Mouse (Mus musculus) adrenal gland, postnatal 25 days (tissue): ENCODE results near the gene Gtf2h3. TPM values are rescaled to one million over a fixed set of nuclear protein-coding genes. Genes with fewer than 3 reads are reported as not detected.
"Not testable (repeated sequence)": the region's sequence is repeated elsewhere in the genome, so short reads cannot be mapped to it uniquely, and the experiment has no call there.

ENCODE experiments used
- DNase-seq: peaks from one replicate; pipeline ENCODE4 v3.0.0; 2021; ENCODE audit warnings: mixed read lengths
- long read RNA-seq: library from polyadenylated mRNA; stranded (forward); transcript quantifications from one replicate; pipeline ENCODE4 v2.0.0, GENCODE M21; 2021
- total RNA-seq: library from RNA; stranded (reverse); gene quantifications from 2 replicates; pipeline ENCODE4 v1.2.3, GENCODE M21; 2021

Gtf2h3 gene
- 34.5 and 46.1 TPM in 2 replicates for total RNA-seq
- long read RNA-seq, transcript Gtf2h3-201 (13 exons, 2,672 nt), result major isoform, 45 of 56 reads
- long read RNA-seq, partial matches to known transcripts, result 5 of 56 reads
- long read RNA-seq, other reads (novel, unspliced or antisense), result 5 of 56 reads

GRCm38 (mm10) chr5:124578633-124579317 is at the start of gene Gtf2h3, which contains the start of gene Eif2b1:
TSS of gene Gtf2h3 (plus strand) at chr5:124579140.
TSS of gene Eif2b1 (minus strand) at chr5:124579131.
- DNase-seq, result peak; percentile 96

DNA sequence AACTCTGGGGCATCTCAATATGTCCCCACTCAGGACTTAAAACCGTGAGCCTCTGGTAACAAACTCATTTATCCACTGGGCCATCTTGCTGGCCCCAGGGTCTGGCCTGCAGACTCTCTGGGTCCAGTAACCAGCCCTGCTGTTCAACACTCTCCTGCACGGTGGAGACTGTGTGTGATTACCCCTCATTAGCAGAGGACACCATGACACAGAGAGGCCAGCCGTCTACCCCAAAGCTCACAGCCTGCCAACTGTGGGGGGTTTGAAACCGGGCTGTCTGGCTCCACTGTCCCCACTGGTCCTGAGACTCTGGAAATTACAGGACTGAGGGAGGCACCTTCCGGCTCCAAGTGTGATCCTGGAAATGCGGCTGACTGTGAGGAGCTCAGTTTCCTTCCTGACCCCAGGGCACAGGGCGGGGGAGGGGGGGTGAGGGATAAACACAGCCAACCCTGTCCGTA is 49.7 kb upstream of the Gtf2h3 start:
- DNase-seq, result peak; percentile 16

DNA sequence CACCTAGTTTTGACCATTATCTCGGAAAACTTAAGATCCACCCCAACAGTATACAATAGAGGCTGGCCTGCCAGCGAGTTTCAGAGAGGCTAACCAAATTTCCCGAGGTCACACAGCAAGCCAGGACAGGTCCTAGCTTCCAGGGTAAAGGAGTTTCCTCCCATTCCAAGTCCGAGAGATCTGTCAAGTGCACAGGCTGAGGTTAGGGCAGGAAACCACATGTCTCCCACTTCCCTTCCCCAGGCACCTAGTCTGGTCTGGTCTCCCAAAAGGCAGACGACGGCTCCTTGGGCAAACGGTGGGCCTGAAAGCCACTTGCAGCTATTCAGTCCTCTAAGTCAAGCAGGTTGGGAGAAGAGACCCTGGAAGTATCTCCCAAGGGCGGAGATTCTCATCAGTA is 49.2 kb upstream of the Gtf2h3 start:
- DNase-seq, result no peak

GRCm38 (mm10) chr5:124530655-124531582 is 48.0 kb upstream of the Gtf2h3 start, which contains the start of gene Rilpl1:
TSS of gene Rilpl1 (minus strand) at chr5:124531391.
- peak; percentile 86 for DNase-seq

DNA sequence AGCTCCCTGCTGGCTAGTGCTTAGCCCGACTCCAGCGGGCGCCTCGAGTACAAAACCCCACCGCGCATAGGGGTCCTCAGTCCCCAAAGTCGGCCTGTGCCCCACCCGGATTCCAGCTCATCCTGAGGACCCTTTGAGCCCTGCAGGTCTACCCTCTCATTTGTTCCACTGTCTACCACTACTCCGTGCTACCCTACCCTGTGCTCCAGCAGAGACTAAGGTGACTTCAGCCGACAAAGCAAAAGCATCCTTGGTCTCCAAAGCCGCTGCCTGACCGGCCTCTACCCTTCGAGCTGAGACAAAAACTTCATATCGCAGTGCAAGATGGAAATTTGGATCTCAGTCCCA is 47.4 kb upstream of the Gtf2h3 start:
- DNase-seq, result no peak

DNA sequence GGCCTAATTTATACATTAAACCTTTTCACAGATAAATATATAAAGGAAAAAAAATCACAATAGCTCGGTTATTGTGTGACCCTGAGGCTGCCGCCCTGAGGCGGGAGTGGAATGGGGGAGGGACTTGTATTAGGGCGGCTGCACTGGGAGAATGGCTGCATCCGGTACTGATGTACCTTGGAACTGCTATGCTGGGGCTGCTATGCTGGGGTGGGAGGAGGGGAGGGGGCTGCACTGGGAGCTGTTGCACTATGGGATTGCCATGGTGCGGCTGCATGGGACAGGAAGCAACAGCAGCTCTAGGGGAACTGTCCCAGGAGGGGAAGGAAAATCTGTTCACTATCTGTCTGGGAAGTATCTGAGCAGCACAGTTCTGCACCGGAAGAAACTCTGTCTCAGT is 46.5 kb upstream of the Gtf2h3 start:
- no peak for DNase-seq

DNA sequence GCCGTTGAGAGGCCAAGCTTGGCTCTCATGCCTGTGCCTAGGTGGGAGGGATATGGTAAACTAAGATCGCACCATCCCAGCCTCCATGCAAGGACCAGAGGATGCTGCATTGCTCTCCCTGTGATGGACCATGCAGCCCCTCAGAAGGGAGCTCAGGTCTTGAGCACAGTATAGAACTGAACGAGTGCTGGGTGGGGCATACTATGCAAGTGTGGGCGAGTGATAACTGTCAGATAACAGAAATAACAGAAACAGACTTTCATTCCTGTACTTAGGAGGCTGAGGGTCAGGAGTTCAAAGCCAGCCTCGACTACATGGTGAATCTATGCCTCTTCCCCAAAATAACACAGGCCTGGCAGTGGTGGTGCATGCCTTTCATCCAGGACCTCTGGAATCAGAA is 43.9 kb upstream of the Gtf2h3 start:
- no peak for DNase-seq

- peak; percentile 57 for DNase-seq
Measured at GRCm38 (mm10) chr5:124536776-124537175, 42.2 kb upstream of the Gtf2h3 start.

- DNase-seq, result no peak
Measured at GRCm38 (mm10) chr5:124538813-124539792, 39.8 kb upstream of the Gtf2h3 start.

DNA sequence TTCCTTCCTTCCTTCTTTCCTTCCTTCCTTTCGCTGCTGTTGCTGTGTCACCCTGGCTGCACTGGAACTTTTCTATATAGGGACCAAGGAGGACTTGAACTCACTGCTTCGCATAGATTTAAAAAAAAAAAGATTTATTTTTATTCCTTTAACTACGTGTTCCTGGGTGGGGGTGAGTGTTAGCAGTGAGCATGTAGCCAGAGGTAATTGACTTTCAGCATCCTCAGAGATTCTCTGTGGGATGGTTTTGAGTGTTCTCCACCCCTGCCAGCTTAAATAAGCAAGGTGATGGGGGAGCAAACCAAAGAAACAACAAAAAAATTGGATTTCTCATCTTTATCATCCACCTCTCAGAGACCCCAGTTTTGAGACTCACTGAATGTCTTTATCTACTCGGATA is 39.0 kb upstream of the Gtf2h3 start:
- DNase-seq, result no peak

- DNase-seq, result peak; percentile 94
Measured at GRCm38 (mm10) chr5:124540383-124540786, 38.6 kb upstream of the Gtf2h3 start, which contains the start of gene Tmed2. TSS of gene Tmed2 (plus strand) at chr5:124540695.

- DNase-seq, result peak; percentile 74
Measured at GRCm38 (mm10) chr5:124540905-124541601, 37.9 kb upstream of the Gtf2h3 start.

- DNase-seq, result no peak
Measured at GRCm38 (mm10) chr5:124541602-124541973, 37.4 kb upstream of the Gtf2h3 start.

DNA sequence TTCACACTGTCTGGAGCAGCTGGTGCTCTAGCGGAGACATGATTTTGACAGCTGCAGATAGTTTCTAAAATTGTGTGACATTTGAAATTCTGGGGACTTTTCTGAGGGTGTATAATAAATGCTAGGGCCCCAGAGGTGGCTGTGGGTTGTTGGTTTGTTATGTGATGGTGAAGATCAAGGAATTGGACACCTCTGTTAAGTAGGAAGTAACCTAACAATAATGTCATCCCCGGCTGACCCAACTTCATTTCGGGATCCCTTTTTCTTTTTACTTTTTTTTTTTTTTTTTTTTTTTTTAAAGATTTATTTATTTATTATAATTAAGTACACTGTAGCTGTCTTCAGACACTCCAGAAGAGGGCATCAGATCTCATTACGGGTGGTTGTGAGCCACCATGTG is 28.2 kb upstream of the Gtf2h3 start:
- DNase-seq, result not testable (repeated sequence)

- not testable (repeated sequence) for DNase-seq
Measured at GRCm38 (mm10) chr5:124551349-124552093, 27.4 kb upstream of the Gtf2h3 start.

DNA sequence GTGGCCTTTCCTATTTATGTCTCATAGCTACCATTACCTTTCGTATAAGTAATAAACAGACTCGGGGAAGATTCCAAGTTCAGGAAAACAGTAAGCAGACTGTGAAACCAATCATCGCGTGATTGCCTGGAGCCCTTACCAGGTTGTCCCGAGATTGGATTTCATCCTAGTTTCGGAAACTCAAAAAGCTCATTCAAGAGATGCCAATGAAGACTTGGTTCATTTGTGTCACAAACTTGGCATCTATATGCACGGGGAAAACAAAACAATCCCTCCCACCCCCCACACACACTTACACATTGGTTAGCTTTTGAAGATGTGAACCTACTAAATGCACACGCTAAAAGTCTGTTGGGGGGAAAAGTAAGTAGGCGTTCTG is 26.9 kb upstream of the Gtf2h3 start:
- no peak for DNase-seq

GRCm38 (mm10) chr5:124552558-124553307 is 26.2 kb upstream of the Gtf2h3 start, which contains the start of gene Ddx55:
TSS of gene Ddx55 (plus strand) at chr5:124552864.
- peak; percentile 84 for DNase-seq

GRCm38 (mm10) chr5:124553607-124554006 is 25.3 kb upstream of the Gtf2h3 start:
- DNase-seq, result no peak

DNA sequence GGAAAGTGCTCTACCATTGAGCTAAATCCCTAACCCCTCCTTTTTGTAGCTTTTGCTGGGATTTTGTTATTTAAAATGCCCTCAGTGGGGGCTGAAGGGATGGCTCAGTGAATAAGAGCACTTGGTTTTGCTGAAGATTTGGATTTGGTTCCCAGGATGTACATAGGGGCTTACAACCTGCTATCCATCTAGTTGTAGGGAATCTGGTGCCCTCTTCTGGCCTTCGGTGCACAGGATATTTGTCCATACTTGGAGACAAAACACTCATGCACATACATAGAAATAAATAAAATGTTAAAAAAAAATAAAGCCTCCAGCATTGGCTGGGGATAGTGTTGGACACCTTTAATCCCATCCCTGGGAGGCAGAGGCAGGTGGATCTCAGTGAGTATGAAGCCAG is 23.8 kb upstream of the Gtf2h3 start:
- DNase-seq, result no peak
